Mouse (Mus musculus) forebrain, embryonic 11.5 days (tissue): ENCODE measurements at regions not wholly inside any gene's neighbourhood (a gene's known extent, or its start where the extent isn't known, plus 50 kb on each side); places are given as distances from the start of the nearest gene placed in this dataset.

ENCODE experiments used
- ATAC-seq: fragments of 200-750 bp; cut with Nextera tagmentation; replicated peaks from 2 replicates; pipeline ENCODE4 v1.8.0; 2017; ENCODE audit warnings: moderate TSS enrichment; ENCODE audit not compliant: low FRiP score
- DNase-seq: peaks from one replicate; pipeline ENCODE4 v3.0.0-alpha.2; 2017; ENCODE audit warnings: low spot score
- H3K27ac ChIP-seq: fragments of 300-500 bp; sonication (generic); 2 replicates; pipeline ENCODE4 v1.5.1; 2014; ENCODE audit warnings: low read depth, low read length
- H3K27me3 ChIP-seq: fragments of 300-500 bp; sonication (generic); 2 replicates; pipeline ENCODE4 v1.6.1; 2014; ENCODE audit warnings: mild to moderate bottlenecking, low read length, mixed read lengths; ENCODE audit not compliant: control insufficient read depth, insufficient read depth
- H3K36me3 ChIP-seq: fragments of 300-500 bp; sonication (generic); 2 replicates; pipeline ENCODE4 v1.6.1; 2014; ENCODE audit warnings: mild to moderate bottlenecking, low read length, moderate library complexity, mixed read lengths; ENCODE audit not compliant: control insufficient read depth, insufficient read depth
- H3K4me1 ChIP-seq: fragments of 300-500 bp; sonication (generic); replicated peaks from 2 replicates; pipeline ENCODE4 v1.6.1; 2014; ENCODE audit warnings: low read length, mixed read lengths; ENCODE audit not compliant: control insufficient read depth, insufficient read depth
- H3K4me2 ChIP-seq: fragments of 300-500 bp; sonication (generic); 2 replicates; pipeline ENCODE4 v1.6.1; 2014; ENCODE audit warnings: low read depth, mild to moderate bottlenecking, low read length, moderate library complexity, mixed read lengths; ENCODE audit not compliant: severe bottlenecking
- H3K4me3 ChIP-seq: fragments of 300-500 bp; sonication (generic); 2 replicates; pipeline ENCODE4 v1.5.1; 2014; ENCODE audit warnings: low read depth, low read length
- H3K9ac ChIP-seq: fragments of 300-500 bp; sonication (generic); 2 replicates; pipeline ENCODE4 v1.6.1; 2014; ENCODE audit warnings: low read length
- H3K9me3 ChIP-seq: fragments of 300-500 bp; sonication (generic); 2 replicates; pipeline ENCODE4 v1.6.1; 2016; ENCODE audit warnings: low read length, mixed read lengths; ENCODE audit not compliant: control insufficient read depth
- WGBS: fragments of 180-500 bp; shearing (Covaris S2); extraction: QIAGEN DNeasy Blood & Tissue Kit; methylation state at CpG from one replicate; pipeline ENCODE4 v1.1.7; 2014; 5-methylcytosine and 5-hydroxymethylcytosine counted together

DNA sequence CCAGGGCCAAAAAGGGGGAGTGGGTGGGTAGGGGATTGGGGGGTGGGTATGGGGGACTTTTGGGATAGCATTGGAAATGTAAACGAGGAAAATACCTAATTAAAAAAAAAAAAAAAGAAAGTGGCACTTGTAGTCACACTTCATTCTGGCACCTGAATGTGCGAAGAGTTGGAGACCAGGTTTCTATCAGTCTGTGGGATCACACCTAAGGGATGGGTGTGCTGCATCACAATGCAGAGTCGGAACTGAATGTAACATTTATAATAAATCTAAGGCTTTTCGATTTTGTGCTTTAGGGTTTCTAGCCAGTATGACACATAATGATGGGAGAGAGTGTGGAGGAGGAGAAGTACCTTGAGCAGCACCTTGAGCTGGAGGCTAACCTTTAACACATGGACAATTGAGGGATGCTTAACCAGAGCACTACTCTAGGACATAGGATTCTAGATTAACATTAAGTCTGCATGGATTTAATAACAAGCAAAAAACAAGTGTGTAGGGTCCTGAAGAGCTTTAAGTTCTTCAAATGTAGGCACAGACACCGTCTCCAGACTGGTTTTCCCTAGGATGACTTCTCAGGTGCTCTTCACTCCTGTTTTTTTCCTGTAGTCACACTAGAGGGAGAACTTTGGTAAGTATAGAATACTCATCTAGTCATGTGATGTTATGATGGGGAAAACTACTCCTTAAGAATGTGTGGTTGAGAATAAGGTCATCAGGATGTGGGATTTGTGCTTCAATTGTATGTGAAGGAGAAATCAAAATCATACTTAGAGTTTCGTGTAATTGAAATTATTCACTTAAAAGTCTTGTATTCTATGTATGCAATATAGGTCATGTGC lies 392.8 kb upstream of the Cobl start:
- 87% methylated on average over 6 of the region's 6 CpGs for WGBS
- no peaks in the 10 kb centered on the region for H3K4me1 ChIP-seq
- H3K4me3 ChIP-seq = no peak overlapping the region
- H3K36me3 ChIP-seq = no peaks in the 10 kb centered on the region
- ATAC-seq (peak; percentile 57; the same call in 1 of the 2 replicates), DNase-seq (no peak)
- no peak overlapping the region for H3K27ac ChIP-seq
- H3K4me2 ChIP-seq = no peak overlapping the region
- no peaks in the 10 kb centered on the region for H3K9me3 ChIP-seq
- H3K9ac ChIP-seq = no peak overlapping the region
- H3K27me3 ChIP-seq = no peaks in the 10 kb centered on the region

- no peak overlapping the region for H3K4me2 ChIP-seq
- no peak for ATAC-seq
- no peak overlapping the region for H3K27ac ChIP-seq
- H3K9me3 ChIP-seq = no peaks in the 10 kb centered on the region
- H3K36me3 ChIP-seq = no peaks in the 10 kb centered on the region
- no peaks in the 10 kb centered on the region for H3K4me1 ChIP-seq
- no peak overlapping the region for H3K9ac ChIP-seq
- H3K27me3 ChIP-seq = no peaks in the 10 kb centered on the region
- no peak overlapping the region for H3K4me3 ChIP-seq
- no peak for DNase-seq
Measured at GRCm38 (mm10) chr11:12847793-12848192, 383.0 kb upstream of the Cobl start.

DNA sequence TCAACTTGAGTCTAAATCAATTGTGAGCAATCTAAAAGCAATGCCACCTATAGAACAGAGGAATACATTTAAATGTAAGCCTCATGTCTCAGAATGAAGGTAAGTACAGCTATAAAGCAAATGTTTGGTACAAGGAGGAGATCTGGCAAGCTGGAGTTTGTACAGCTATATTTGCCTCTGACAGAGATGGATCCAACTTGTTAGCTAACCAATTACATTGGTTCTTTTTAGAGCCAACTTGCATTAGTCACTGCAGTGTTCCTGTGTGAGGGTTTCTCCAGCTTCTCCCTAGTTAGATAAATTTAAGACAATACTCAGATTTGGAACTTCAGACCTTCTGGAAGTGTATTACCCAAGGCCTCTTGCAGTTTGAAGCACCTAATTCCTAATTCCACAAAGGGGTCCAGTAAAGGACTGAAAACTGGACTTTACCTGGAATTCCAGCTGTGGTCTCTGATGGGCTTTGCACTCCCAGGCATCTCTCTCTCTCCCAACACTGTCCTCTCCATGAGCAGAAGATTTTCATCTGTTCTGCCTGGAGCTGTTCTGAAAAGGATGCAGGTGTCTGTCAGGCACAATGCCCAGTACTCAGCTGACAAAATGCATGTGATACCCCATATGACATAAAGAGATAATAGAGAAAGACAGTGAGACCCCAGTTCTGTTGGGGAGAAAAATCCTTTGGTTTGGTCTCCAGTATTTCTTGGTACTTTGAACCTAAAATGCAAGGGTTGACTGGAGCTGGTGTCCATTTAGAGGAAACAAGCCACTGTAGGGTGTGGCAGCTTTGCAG lies 379.1 kb upstream of the Cobl start:
- H3K4me3 ChIP-seq = no peak overlapping the region
- H3K9ac ChIP-seq = no peak overlapping the region
- H3K9me3 ChIP-seq = no peaks in the 10 kb centered on the region
- H3K27ac ChIP-seq = no peak overlapping the region
- DNase-seq (no peak), ATAC-seq (no peak)
- H3K27me3 ChIP-seq = no peaks in the 10 kb centered on the region
- no peaks in the 10 kb centered on the region for H3K4me1 ChIP-seq
- no peaks in the 10 kb centered on the region for H3K36me3 ChIP-seq
- no peak overlapping the region for H3K4me2 ChIP-seq

GRCm38 (mm10) chr11:12841393-12841792 lies 376.6 kb upstream of the Cobl start:
- 89% methylated on average over 2 of the region's 2 CpGs for WGBS
- Histone ChIP-seq H3K4me2 (no peak overlapping the region), H3K27ac (no peak overlapping the region), H3K27me3 (no peaks in the 10 kb centered on the region), H3K4me1 (no peaks in the 10 kb centered on the region), H3K9me3 (no peaks in the 10 kb centered on the region), H3K4me3 (no peak overlapping the region), H3K36me3 (no peaks in the 10 kb centered on the region), H3K9ac (no peak overlapping the region)
- no peak for DNase-seq
- ATAC-seq = no peak

DNA sequence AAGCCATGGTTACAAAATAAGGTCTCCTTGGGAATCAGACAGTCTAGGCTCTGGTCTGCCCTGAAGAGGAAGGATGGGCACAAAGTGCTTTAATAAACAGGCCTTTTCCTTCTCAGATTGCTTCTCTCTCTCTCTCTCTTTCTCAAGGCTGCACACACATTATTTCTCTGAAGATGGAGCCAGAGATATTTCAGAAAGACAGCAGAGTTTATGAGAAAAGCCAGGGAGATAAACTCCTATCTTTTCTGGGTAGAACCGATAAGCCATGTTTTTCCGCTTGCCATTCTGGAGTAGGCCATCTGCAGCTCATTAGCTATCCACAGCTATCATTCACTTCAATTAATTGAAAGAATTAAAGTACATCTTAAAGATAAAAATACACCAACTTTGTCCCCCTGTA lies 373.2 kb upstream of the Cobl start:
- no peaks in the 10 kb centered on the region for H3K4me1 ChIP-seq
- H3K9ac ChIP-seq = no peak overlapping the region
- H3K36me3 ChIP-seq = no peaks in the 10 kb centered on the region
- H3K4me3 ChIP-seq = no peak overlapping the region
- H3K4me2 ChIP-seq = no peak overlapping the region
- WGBS = 85% methylated on average over 2 of the region's 2 CpGs
- H3K9me3 ChIP-seq = no peaks in the 10 kb centered on the region
- ATAC-seq (no peak), DNase-seq (no peak)
- no peaks in the 10 kb centered on the region for H3K27me3 ChIP-seq
- H3K27ac ChIP-seq = no peak overlapping the region

DNA sequence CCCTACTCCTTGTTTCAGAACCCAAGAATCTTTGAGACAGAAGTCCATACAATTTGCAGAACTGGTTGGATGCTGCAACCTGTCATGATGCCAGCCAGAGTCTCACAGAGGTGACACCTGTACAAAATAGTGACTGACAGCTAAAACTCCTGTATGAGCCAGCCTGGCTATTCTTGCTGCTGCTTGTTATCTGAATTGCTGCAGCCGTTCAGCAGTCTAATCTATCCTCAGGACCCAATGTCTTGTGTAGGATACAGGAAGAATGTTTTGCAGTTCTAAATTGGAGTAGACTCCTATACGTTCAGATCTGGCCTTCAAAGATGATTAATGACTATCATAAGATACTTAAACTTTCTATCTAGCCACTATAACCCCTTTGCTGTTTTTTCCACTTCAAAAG lies 372.6 kb upstream of the Cobl start:
- ATAC-seq (no peak), DNase-seq (no peak)
- Histone ChIP-seq H3K36me3 (no peaks in the 10 kb centered on the region), H3K9ac (no peak overlapping the region), H3K27me3 (no peaks in the 10 kb centered on the region), H3K4me3 (no peak overlapping the region), H3K4me1 (no peaks in the 10 kb centered on the region), H3K27ac (no peak overlapping the region), H3K9me3 (no peaks in the 10 kb centered on the region), H3K4me2 (no peak overlapping the region)
- WGBS = 75% methylated on average over 2 of the region's 2 CpGs

- no peak for DNase-seq
- H3K27me3 ChIP-seq = no peaks in the 10 kb centered on the region
- H3K4me2 ChIP-seq = no peak overlapping the region
- H3K4me1 ChIP-seq = no peaks in the 10 kb centered on the region
- H3K36me3 ChIP-seq = no peaks in the 10 kb centered on the region
- no peak overlapping the region for H3K9ac ChIP-seq
- ATAC-seq = no peak
- no peaks in the 10 kb centered on the region for H3K9me3 ChIP-seq
- H3K27ac ChIP-seq = no peak overlapping the region
- H3K4me3 ChIP-seq = no peak overlapping the region
Measured at GRCm38 (mm10) chr11:12836387-12836786, 371.6 kb upstream of the Cobl start.

DNA sequence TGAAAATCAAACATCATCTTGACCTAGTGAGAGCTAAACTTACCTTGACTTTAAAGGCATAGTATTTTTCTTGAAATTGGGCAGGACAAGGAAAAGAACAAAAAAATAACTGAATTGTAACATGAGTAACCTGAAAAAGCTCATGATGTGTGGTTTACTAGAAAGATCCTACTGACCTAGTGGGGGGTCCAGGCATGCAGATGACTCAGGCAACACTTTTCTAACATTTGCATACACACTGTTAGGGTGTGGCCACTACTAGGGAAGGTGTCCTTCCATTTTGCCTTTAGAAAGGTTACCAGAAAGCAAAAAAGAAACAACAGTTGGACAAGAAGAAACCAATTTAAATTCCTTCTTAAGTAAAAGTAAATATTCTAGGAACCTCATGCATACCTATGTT lies 347.3 kb upstream of the Cobl start:
- H3K27ac ChIP-seq = no peak overlapping the region
- H3K4me2 ChIP-seq = no peak overlapping the region
- no peaks in the 10 kb centered on the region for H3K36me3 ChIP-seq
- ATAC-seq (no peak), DNase-seq (no peak)
- no peak overlapping the region for H3K4me3 ChIP-seq
- H3K9ac ChIP-seq = no peak overlapping the region
- no peaks in the 10 kb centered on the region for H3K9me3 ChIP-seq
- no peaks in the 10 kb centered on the region for H3K27me3 ChIP-seq
- no peaks in the 10 kb centered on the region for H3K4me1 ChIP-seq
